Mouse (Mus musculus): ENCODE measurements around the gene Nkx2-5. TPM values are rescaled to one million over a fixed set of nuclear protein-coding genes. Genes with fewer than 3 reads are reported as not detected.

Gene Nkx2-5
- polyA plus RNA-seq, 1 experiment = 0.11 TPM

- Histone ChIP-seq H3K27me3 (ENCODE audit: control insufficient read depth, insufficient read depth, low read length) (no peaks in the 10 kb centered on the region), H3K36me3 (ENCODE audit: control insufficient read depth, insufficient read depth, low read length) (peaks cover 52% of the 10 kb centered on the region), H3K4me3 (ENCODE audit: low read depth, low read length) (no peak overlapping the region), H3K27ac (ENCODE audit: insufficient read depth, low read depth, low read length) (no peak overlapping the region; the same call in 1 of the 2 replicates), H3K4me1 (ENCODE audit: control insufficient read depth, insufficient read depth, insufficient read length, low read length) (peaks cover 8% of the 10 kb centered on the region; the same call in 1 of the 2 replicates)
- TF ChIP-seq CTCF (IDR thresholded peaks at IDR 0.05; ENCODE audit: extremely low read depth, insufficient read length, insufficient replicate concordance, low read depth, low read length) (no peak), POLR2A (IDR thresholded peaks at IDR 0.05; ENCODE audit: low read depth, low read length) (no peak)
- WGBS = 90% methylated on average over 8 of the region's 8 CpGs
Observed at GRCm38 (mm10) chr17:26789460-26790268, 55.1 kb downstream of the Nkx2-5 start.

- no peak overlapping the region for H3K27ac ChIP-seq (ENCODE audit: insufficient read depth, low read depth, low read length)
Observed at GRCm38 (mm10) chr17:26788986-26789385, 55.8 kb downstream of the Nkx2-5 start.

More at GRCm38 (mm10) chr17:26788986-26789385, 55.8 kb downstream of the Nkx2-5 start:
- WGBS = 95% methylated on average over 8 of the region's 8 CpGs
- peaks cover 8% of the 10 kb centered on the region; the same call in 1 of the 2 replicates for H3K4me1 ChIP-seq (ENCODE audit: control insufficient read depth, insufficient read depth, insufficient read length, low read length)
- TF ChIP-seq POLR2A (IDR thresholded peaks at IDR 0.05; ENCODE audit: low read depth, low read length) (no peak), CTCF (IDR thresholded peaks at IDR 0.05; ENCODE audit: extremely low read depth, insufficient read length, insufficient replicate concordance, low read depth, low read length) (no peak)
- peaks cover 56% of the 10 kb centered on the region for H3K36me3 ChIP-seq (ENCODE audit: control insufficient read depth, insufficient read depth, low read length)
- no peaks in the 10 kb centered on the region for H3K27me3 ChIP-seq (ENCODE audit: control insufficient read depth, insufficient read depth, low read length)
- no peak overlapping the region for H3K4me3 ChIP-seq (ENCODE audit: low read depth, low read length)

Other genes starting within 250 kb of the Nkx2-5 start
- 84.0 and 119 TPM in 2 replicates for gene Atp6v0e, start 181.8 kb downstream of the Nkx2-5 start, polyA plus RNA-seq (2012; rRNA removed)
- gene Crebrf, start 129.4 kb downstream of the Nkx2-5 start, polyA plus RNA-seq (2012; rRNA removed) = 0.58 and 2.8 TPM in 2 replicates
- gene Bnip1, start 63.9 kb downstream of the Nkx2-5 start, polyA plus RNA-seq (2012; rRNA removed) = 9.7 and 14.4 TPM in 2 replicates
- 2.5 and 3.7 TPM in 2 replicates for gene Kifc5b, start 72.1 kb upstream of the Nkx2-5 start, polyA plus RNA-seq (2012; rRNA removed)
- 35.6 and 67.1 TPM in 2 replicates for gene Phf1, start 88.0 kb upstream of the Nkx2-5 start, polyA plus RNA-seq (2012; rRNA removed)
- 83.4 and 151 TPM in 2 replicates for gene Cuta, start 94.6 kb upstream of the Nkx2-5 start, polyA plus RNA-seq (2012; rRNA removed)
- gene Syngap1, start 96.2 kb upstream of the Nkx2-5 start, polyA plus RNA-seq (2012; rRNA removed) = 5.8 and 8.6 TPM in 2 replicates
- 4.7 and 9.1 TPM in 2 replicates for gene Zbtb9, start 128.2 kb upstream of the Nkx2-5 start, polyA plus RNA-seq (2012; rRNA removed)
- 113 and 265 TPM in 2 replicates for gene Bak1, start 184.0 kb upstream of the Nkx2-5 start, polyA plus RNA-seq (2012; rRNA removed)
- gene Itpr3, start 212.3 kb upstream of the Nkx2-5 start, polyA plus RNA-seq (2012; rRNA removed) = 46.1 and 66.7 TPM in 2 replicates